Mouse (Mus musculus): ENCODE results near the gene Gnaz. TPM values are rescaled to one million over a fixed set of nuclear protein-coding genes. Genes with fewer than 3 reads are reported as not detected.
A peak's percentile ranks its signal among the peaks of the same experiment; 100 is the strongest.

The Gnaz gene
- 82.8 and 85.2 TPM in 2 replicates for polyA plus RNA-seq (2012; rRNA removed)

GRCm38 (mm10) chr10:74966850-74967451 lies at the start of gene Gnaz:
TSS of gene Gnaz (plus strand) at chr10:74967177.
- peak within 1 kb of the TSS; percentile 68 for H3K27ac ChIP-seq (ENCODE audit: insufficient read depth, low read length)
- 0 out of 2 replicates have a peak, but pooled peaks have one; percentile 12 for TF ChIP-seq CTCF (IDR thresholded peaks at IDR 0.05; ENCODE audit: extremely low read depth, insufficient read depth, low read length)
- peak; percentile 96 for TF ChIP-seq POLR2A (IDR thresholded peaks at IDR 0.05; ENCODE audit: extremely low read depth, insufficient read depth, low read length)
- peak within 1 kb of the TSS; percentile 68 for H3K4me3 ChIP-seq (ENCODE audit: insufficient read depth, low read length)
- peaks cover 5% of the 10 kb centered on the region for H3K4me1 ChIP-seq (ENCODE audit: control insufficient read depth, insufficient read depth, low read length)

GRCm38 (mm10) chr10:74919277-74919676 lies 47.7 kb upstream of the Gnaz start:
- Histone ChIP-seq H3K27ac (ENCODE audit: insufficient read depth, low read length) (no peak overlapping the region), H3K4me3 (ENCODE audit: insufficient read depth, low read length) (no peak overlapping the region), H3K4me1 (ENCODE audit: control insufficient read depth, insufficient read depth, low read length) (no peaks in the 10 kb centered on the region)
- no peak for TF ChIP-seq POLR2A (IDR thresholded peaks at IDR 0.05; ENCODE audit: extremely low read depth, insufficient read depth, low read length)
- TF ChIP-seq CTCF (IDR thresholded peaks at IDR 0.05; ENCODE audit: extremely low read depth, insufficient read depth, low read length): no peak

DNA sequence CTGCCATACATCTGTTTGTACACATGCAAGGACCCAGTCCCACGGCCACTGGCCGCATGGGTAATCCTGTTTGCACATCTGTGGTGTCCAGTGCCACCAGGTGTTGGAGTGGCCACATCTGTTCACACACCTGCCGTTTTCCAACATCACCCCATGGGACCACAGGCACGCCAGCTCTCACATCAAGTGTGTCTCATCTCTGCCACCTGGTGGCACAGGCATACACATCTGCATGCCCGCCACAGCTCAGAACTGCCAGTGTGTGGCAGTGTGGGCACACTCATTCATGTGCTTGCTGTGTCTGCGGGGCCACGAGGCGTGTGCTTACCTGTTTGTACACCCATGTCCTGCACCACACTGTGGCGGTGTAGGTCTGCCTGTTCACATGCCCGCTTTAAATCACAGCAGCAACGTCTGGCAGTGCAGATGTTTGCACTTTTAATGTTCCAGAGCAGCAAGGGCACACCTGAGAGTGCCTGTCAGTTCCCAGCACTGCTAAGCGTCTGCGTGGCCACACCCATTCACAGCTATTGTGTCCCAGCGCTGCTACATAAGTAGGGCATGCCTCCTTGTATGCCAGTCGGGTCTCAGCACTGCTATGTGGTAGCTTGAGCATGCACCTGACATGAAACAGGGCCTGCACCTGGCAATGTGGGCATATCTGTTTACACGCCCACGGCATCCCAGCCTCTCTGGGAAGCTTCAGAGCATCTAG lies 46.0 kb upstream of the Gnaz start:
- Histone ChIP-seq H3K4me3 (ENCODE audit: insufficient read depth, low read length) (no peak overlapping the region), H3K27ac (ENCODE audit: insufficient read depth, low read length) (no peak overlapping the region), H3K4me1 (ENCODE audit: control insufficient read depth, insufficient read depth, low read length) (no peaks in the 10 kb centered on the region)
- TF ChIP-seq CTCF (IDR thresholded peaks at IDR 0.05; ENCODE audit: extremely low read depth, insufficient read depth, low read length): peak; percentile 94
- TF ChIP-seq POLR2A (IDR thresholded peaks at IDR 0.05; ENCODE audit: extremely low read depth, insufficient read depth, low read length): no peak

- TF ChIP-seq POLR2A (IDR thresholded peaks at IDR 0.05; ENCODE audit: extremely low read depth, insufficient read depth, low read length) (no peak), CTCF (IDR thresholded peaks at IDR 0.05; ENCODE audit: extremely low read depth, insufficient read depth, low read length) (no peak)
- H3K4me3 ChIP-seq (ENCODE audit: insufficient read depth, low read length): no peak overlapping the region
- H3K4me1 ChIP-seq (ENCODE audit: control insufficient read depth, insufficient read depth, low read length): no peaks in the 10 kb centered on the region
- no peak overlapping the region for H3K27ac ChIP-seq (ENCODE audit: insufficient read depth, low read length)
Measured at GRCm38 (mm10) chr10:74921614-74922013, 45.4 kb upstream of the Gnaz start.

GRCm38 (mm10) chr10:74922763-74923162 lies 44.2 kb upstream of the Gnaz start:
- Histone ChIP-seq H3K4me3 (ENCODE audit: insufficient read depth, low read length) (no peak overlapping the region), H3K27ac (ENCODE audit: insufficient read depth, low read length) (no peak overlapping the region), H3K4me1 (ENCODE audit: control insufficient read depth, insufficient read depth, low read length) (no peaks in the 10 kb centered on the region)
- TF ChIP-seq CTCF (IDR thresholded peaks at IDR 0.05; ENCODE audit: extremely low read depth, insufficient read depth, low read length): peak; percentile 82
- TF ChIP-seq POLR2A (IDR thresholded peaks at IDR 0.05; ENCODE audit: extremely low read depth, insufficient read depth, low read length): no peak

GRCm38 (mm10) chr10:74924274-74924673 lies 42.7 kb upstream of the Gnaz start:
- H3K4me3 ChIP-seq (ENCODE audit: insufficient read depth, low read length): no peak overlapping the region
- H3K27ac ChIP-seq (ENCODE audit: insufficient read depth, low read length): no peak overlapping the region
- H3K4me1 ChIP-seq (ENCODE audit: control insufficient read depth, insufficient read depth, low read length): no peaks in the 10 kb centered on the region
- no peak for TF ChIP-seq CTCF (IDR thresholded peaks at IDR 0.05; ENCODE audit: extremely low read depth, insufficient read depth, low read length)
- no peak for TF ChIP-seq POLR2A (IDR thresholded peaks at IDR 0.05; ENCODE audit: extremely low read depth, insufficient read depth, low read length)

- H3K27ac ChIP-seq (ENCODE audit: insufficient read depth, low read length): no peak overlapping the region
- H3K4me1 ChIP-seq (ENCODE audit: control insufficient read depth, insufficient read depth, low read length): no peaks in the 10 kb centered on the region
- TF ChIP-seq CTCF (IDR thresholded peaks at IDR 0.05; ENCODE audit: extremely low read depth, insufficient read depth, low read length) (peak; percentile 81), POLR2A (IDR thresholded peaks at IDR 0.05; ENCODE audit: extremely low read depth, insufficient read depth, low read length) (no peak)
- H3K4me3 ChIP-seq (ENCODE audit: insufficient read depth, low read length): peak overlapping the region; percentile 7
Measured at GRCm38 (mm10) chr10:74925324-74925723, 41.7 kb upstream of the Gnaz start.

DNA sequence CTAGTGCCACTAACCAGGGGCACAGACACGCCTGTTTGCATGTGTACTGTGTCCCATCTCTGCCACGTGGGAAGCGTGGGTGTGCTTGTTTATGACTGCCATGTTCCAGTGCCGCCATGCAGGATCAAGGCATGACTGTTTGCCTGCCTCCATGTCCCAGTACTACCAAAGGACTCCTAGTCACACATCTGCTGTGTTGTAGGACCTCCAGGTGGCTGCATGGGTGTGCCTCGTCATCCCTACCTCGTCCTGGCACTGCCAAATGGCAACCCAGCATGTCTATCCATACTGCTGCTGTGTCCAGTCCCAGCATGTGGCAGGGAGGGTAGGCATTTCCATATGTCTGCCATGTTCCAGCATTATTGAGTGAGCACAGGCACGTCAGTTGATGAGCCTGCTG lies 38.7 kb upstream of the Gnaz start:
- no peak for TF ChIP-seq POLR2A (IDR thresholded peaks at IDR 0.05; ENCODE audit: extremely low read depth, insufficient read depth, low read length)
- no peak for TF ChIP-seq CTCF (IDR thresholded peaks at IDR 0.05; ENCODE audit: extremely low read depth, insufficient read depth, low read length)
- no peak overlapping the region for H3K27ac ChIP-seq (ENCODE audit: insufficient read depth, low read length)
- H3K4me3 ChIP-seq (ENCODE audit: insufficient read depth, low read length): no peak overlapping the region
- H3K4me1 ChIP-seq (ENCODE audit: control insufficient read depth, insufficient read depth, low read length): no peaks in the 10 kb centered on the region

- H3K4me3 ChIP-seq (ENCODE audit: insufficient read depth, low read length): no peak overlapping the region
- TF ChIP-seq POLR2A (IDR thresholded peaks at IDR 0.05; ENCODE audit: extremely low read depth, insufficient read depth, low read length) (no peak), CTCF (IDR thresholded peaks at IDR 0.05; ENCODE audit: extremely low read depth, insufficient read depth, low read length) (peak; percentile 35)
- no peaks in the 10 kb centered on the region for H3K4me1 ChIP-seq (ENCODE audit: control insufficient read depth, insufficient read depth, low read length)
- H3K27ac ChIP-seq (ENCODE audit: insufficient read depth, low read length): no peak overlapping the region
Measured at GRCm38 (mm10) chr10:74929578-74929977, 37.4 kb upstream of the Gnaz start.

DNA sequence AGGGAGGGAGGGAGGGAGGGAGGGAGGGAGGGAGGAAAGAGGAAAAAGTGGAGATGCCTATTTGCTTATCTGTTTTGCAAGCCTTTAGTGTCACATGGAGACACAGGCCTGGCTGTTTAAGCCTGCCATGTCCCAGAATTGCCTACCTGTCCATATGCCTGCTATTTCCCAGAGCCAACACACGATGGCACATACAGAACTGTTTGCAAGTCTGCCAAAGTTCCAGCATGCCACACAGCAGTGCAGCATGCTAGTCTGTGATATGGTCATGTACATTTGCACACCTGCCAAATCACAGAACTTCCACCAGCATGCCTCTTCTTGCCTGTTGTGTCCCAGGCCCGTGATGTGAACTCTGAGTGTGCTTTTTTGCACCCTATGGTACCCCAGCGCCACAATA lies 36.4 kb upstream of the Gnaz start:
- H3K4me3 ChIP-seq (ENCODE audit: insufficient read depth, low read length): no peak overlapping the region
- H3K4me1 ChIP-seq (ENCODE audit: control insufficient read depth, insufficient read depth, low read length): no peaks in the 10 kb centered on the region
- peak; percentile 37; the same call in 1 of the 2 replicates for TF ChIP-seq CTCF (IDR thresholded peaks at IDR 0.05; ENCODE audit: extremely low read depth, insufficient read depth, low read length)
- TF ChIP-seq POLR2A (IDR thresholded peaks at IDR 0.05; ENCODE audit: extremely low read depth, insufficient read depth, low read length): no peak
- H3K27ac ChIP-seq (ENCODE audit: insufficient read depth, low read length): no peak overlapping the region
